Mouse (Mus musculus): ENCODE results near the gene Gm44965. TPM values are rescaled to one million over a fixed set of nuclear protein-coding genes. Genes with fewer than 3 reads are reported as not detected.

Gene Gm44965
- polyA plus RNA-seq, 1 experiment = not detected

DNA sequence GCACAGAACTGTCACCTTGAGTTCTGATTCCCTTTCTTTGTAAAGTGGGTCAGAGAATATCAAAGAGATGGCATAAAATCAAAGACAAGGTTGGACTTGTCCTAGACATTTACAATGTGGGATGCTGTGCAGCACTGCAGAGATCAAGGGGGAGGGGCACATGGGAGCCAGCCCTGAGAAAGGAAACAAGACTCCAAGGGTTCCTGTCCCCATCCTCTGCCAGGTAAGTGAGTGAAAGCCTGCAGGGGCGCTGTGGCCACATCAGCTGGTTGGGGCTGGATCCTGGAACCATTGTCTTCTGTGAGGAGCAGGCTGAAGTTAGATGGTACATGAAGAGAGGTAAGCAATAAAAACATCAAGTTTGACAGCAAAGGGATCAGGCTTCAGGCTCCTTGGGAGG lies 29.7 kb downstream of the Gm44965 start:
- 68% methylated on average over 1 of the region's 1 CpGs for WGBS
- Histone ChIP-seq H3K27ac (ENCODE audit: control insufficient read depth, insufficient read depth, low read depth, low read length, poor library complexity) (no peak overlapping the region), H3K4me3 (replicated peaks; ENCODE audit: control insufficient read depth, low read depth, low read length) (no peak overlapping the region), H3K4me1 (ENCODE audit: control insufficient read depth, insufficient read depth, low read length) (no peaks in the 10 kb centered on the region; the same call in 1 of the 2 replicates)
- TF ChIP-seq CTCF (IDR thresholded peaks at IDR 0.05; ENCODE audit: control insufficient read depth, insufficient read depth, low read length) (no peak), POLR2A (IDR thresholded peaks at IDR 0.05; ENCODE audit: borderline replicate concordance, control insufficient read depth, low read depth, low read length) (no peak)

DNA sequence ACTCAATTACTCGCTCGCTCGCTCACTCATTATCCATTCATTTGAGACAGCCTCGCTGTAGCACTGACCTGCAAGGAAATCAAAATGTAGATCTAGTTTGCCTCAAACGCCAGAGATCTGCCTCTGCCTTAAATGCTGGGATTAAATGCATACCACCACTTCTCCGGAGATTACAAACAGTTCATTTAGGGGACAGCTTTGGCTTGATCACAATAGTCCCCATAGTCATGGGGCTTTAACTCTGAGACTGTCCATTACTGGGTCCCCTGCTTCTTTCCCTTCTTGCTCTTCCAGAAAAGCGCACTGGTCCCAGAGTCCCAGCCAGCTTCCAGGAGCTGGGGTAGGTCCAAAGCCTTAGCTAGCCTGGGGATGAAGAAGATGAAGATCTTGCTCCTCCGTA lies 32.7 kb downstream of the Gm44965 start, which contains the start of gene AI854703:
TSS of gene AI854703 (plus strand) at position 301 of the 400 bp plus-strand sequence.
- Histone ChIP-seq H3K27ac (ENCODE audit: control insufficient read depth, insufficient read depth, low read depth, low read length, poor library complexity) (no peak within 1 kb of the TSS), H3K4me1 (ENCODE audit: control insufficient read depth, insufficient read depth, low read length) (no peaks in the 10 kb centered on the region), H3K4me3 (replicated peaks; ENCODE audit: control insufficient read depth, low read depth, low read length) (peak within 1 kb of the TSS; percentile 11)
- WGBS = 80% methylated on average over 8 of the region's 8 CpGs
- TF ChIP-seq CTCF (IDR thresholded peaks at IDR 0.05; ENCODE audit: control insufficient read depth, insufficient read depth, low read length) (no peak), POLR2A (IDR thresholded peaks at IDR 0.05; ENCODE audit: borderline replicate concordance, control insufficient read depth, low read depth, low read length) (no peak)

DNA sequence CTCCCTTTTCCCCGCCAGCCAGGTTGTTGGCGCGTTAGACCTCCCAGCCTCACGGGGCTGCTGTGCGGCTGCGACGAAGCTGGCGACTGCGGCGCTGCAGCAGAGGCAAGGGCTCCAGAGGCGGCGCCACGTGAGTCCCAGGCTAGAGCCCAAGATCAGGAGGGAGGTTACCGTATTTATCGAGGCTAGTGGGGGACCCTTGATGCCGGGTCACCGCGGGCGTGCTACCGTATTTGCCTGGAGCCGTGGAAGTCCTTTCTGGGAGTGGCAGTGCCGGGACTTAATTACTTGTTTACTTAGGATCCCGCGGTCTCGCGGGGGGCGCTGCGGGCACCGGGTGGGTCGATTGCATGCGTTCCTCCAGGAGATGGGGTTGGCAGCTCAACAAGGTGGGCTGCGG lies 33.2 kb downstream of the Gm44965 start:
- Histone ChIP-seq H3K27ac (ENCODE audit: control insufficient read depth, insufficient read depth, low read depth, low read length, poor library complexity) (no peak overlapping the region), H3K4me3 (replicated peaks; ENCODE audit: control insufficient read depth, low read depth, low read length) (peak overlapping the region; percentile 11), H3K4me1 (ENCODE audit: control insufficient read depth, insufficient read depth, low read length) (no peaks in the 10 kb centered on the region)
- 2% methylated on average over 32 of the region's 32 CpGs for WGBS
- no peak for TF ChIP-seq CTCF (IDR thresholded peaks at IDR 0.05; ENCODE audit: control insufficient read depth, insufficient read depth, low read length)
- TF ChIP-seq POLR2A (IDR thresholded peaks at IDR 0.05; ENCODE audit: borderline replicate concordance, control insufficient read depth, low read depth, low read length) = no peak

DNA sequence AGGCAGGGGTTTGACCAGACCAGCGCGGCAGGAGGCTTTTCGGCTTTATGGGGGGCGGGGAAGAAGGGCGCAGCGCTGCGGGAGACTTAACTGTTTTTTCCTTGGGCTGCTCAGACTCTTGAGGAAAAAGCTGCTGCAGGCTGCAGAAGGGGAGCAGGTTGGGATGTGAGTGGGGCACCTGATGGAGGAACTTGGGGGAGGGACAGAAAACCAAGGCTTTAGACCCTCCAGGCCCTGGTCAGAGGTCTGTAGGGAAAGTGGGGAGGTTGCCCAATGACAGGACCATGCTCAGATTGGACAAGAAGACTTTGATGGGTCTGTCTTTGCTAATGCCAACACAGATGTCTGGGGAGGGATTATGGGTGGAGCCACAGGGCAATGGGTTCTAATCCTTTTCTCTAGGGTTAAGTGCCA lies 33.8 kb downstream of the Gm44965 start:
- no peak overlapping the region for H3K27ac ChIP-seq (ENCODE audit: control insufficient read depth, insufficient read depth, low read depth, low read length, poor library complexity)
- H3K4me1 ChIP-seq (ENCODE audit: control insufficient read depth, insufficient read depth, low read length) = no peaks in the 10 kb centered on the region
- TF ChIP-seq CTCF (IDR thresholded peaks at IDR 0.05; ENCODE audit: control insufficient read depth, insufficient read depth, low read length) (no peak), POLR2A (IDR thresholded peaks at IDR 0.05; ENCODE audit: borderline replicate concordance, control insufficient read depth, low read depth, low read length) (no peak)
- 8% methylated on average over 7 of the region's 7 CpGs for WGBS
- H3K4me3 ChIP-seq (replicated peaks; ENCODE audit: control insufficient read depth, low read depth, low read length) = no peak overlapping the region

- no peak for TF ChIP-seq POLR2A (IDR thresholded peaks at IDR 0.05; ENCODE audit: borderline replicate concordance, control insufficient read depth, low read depth, low read length)
- TF ChIP-seq CTCF (IDR thresholded peaks at IDR 0.05; ENCODE audit: control insufficient read depth, insufficient read depth, low read length) = no peak
- WGBS = 55% methylated on average over 3 of the region's 3 CpGs
Observed at GRCm38 (mm10) chr6:48628377-48628776, 34.6 kb downstream of the Gm44965 start.

GRCm38 (mm10) chr6:48628808-48629660 lies 35.3 kb downstream of the Gm44965 start:
- peak overlapping the region; percentile 7 for H3K4me3 ChIP-seq (replicated peaks; ENCODE audit: control insufficient read depth, low read depth, low read length)
- 0 out of 2 replicates have a peak, but pooled peaks have one; percentile 21 for TF ChIP-seq POLR2A (IDR thresholded peaks at IDR 0.05; ENCODE audit: borderline replicate concordance, control insufficient read depth, low read depth, low read length)
- TF ChIP-seq CTCF (IDR thresholded peaks at IDR 0.05; ENCODE audit: control insufficient read depth, insufficient read depth, low read length) = no peak
- no peak overlapping the region for H3K27ac ChIP-seq (ENCODE audit: control insufficient read depth, insufficient read depth, low read depth, low read length, poor library complexity)
- WGBS = 4% methylated on average over 54 of the region's 54 CpGs
- H3K4me1 ChIP-seq (ENCODE audit: control insufficient read depth, insufficient read depth, low read length) = no peaks in the 10 kb centered on the region

More at GRCm38 (mm10) chr6:48628377-48628776, 34.6 kb downstream of the Gm44965 start:
- no peak overlapping the region for H3K4me3 ChIP-seq (replicated peaks; ENCODE audit: control insufficient read depth, low read depth, low read length)
- H3K27ac ChIP-seq (ENCODE audit: control insufficient read depth, insufficient read depth, low read depth, low read length, poor library complexity) = no peak overlapping the region
- H3K4me1 ChIP-seq (ENCODE audit: control insufficient read depth, insufficient read depth, low read length) = no peaks in the 10 kb centered on the region

- H3K4me3 ChIP-seq (replicated peaks; ENCODE audit: control insufficient read depth, low read depth, low read length) = no peak overlapping the region
- WGBS = 20% methylated on average over 13 of the region's 13 CpGs
- no peak for TF ChIP-seq CTCF (IDR thresholded peaks at IDR 0.05; ENCODE audit: control insufficient read depth, insufficient read depth, low read length)
- no peak for TF ChIP-seq POLR2A (IDR thresholded peaks at IDR 0.05; ENCODE audit: borderline replicate concordance, control insufficient read depth, low read depth, low read length)
- no peaks in the 10 kb centered on the region for H3K4me1 ChIP-seq (ENCODE audit: control insufficient read depth, insufficient read depth, low read length)
- no peak overlapping the region for H3K27ac ChIP-seq (ENCODE audit: control insufficient read depth, insufficient read depth, low read depth, low read length, poor library complexity)
Observed at GRCm38 (mm10) chr6:48629661-48630034, 35.9 kb downstream of the Gm44965 start.

DNA sequence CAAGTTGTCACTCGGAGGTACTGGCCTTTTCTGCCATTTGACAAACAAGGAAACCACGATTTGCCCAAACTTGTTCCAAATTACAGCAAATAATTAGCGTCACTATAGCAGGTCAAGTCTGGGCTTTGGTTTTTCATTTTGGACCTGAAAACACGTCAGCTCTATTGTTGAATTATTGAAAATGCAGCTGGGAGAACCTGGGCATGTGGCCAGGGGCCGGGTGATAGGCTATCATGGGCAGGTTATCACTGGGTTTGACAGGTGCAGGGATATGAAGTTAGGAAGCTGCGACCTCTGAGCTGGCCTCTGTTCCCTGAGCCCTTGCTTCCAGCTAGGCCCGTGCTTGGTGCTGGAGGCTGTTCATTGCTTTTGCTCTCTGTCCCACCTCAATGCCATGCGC lies 37.1 kb downstream of the Gm44965 start:
- Histone ChIP-seq H3K4me3 (replicated peaks; ENCODE audit: control insufficient read depth, low read depth, low read length) (no peak overlapping the region), H3K4me1 (ENCODE audit: control insufficient read depth, insufficient read depth, low read length) (no peaks in the 10 kb centered on the region), H3K27ac (ENCODE audit: control insufficient read depth, insufficient read depth, low read depth, low read length, poor library complexity) (no peak overlapping the region)
- WGBS = 79% methylated on average over 8 of the region's 8 CpGs
- TF ChIP-seq POLR2A (IDR thresholded peaks at IDR 0.05; ENCODE audit: borderline replicate concordance, control insufficient read depth, low read depth, low read length) = no peak
- no peak for TF ChIP-seq CTCF (IDR thresholded peaks at IDR 0.05; ENCODE audit: control insufficient read depth, insufficient read depth, low read length)

Measured in bone marrow, adult 2 months (tissue).